Mouse (Mus musculus) hindbrain, embryonic 16.5 days (tissue): ENCODE data around the gene Marcksl1. TPM values are rescaled to one million over a fixed set of nuclear protein-coding genes. Genes with fewer than 3 reads are reported as not detected.

Experiments used
- ATAC-seq: fragments of 200-750 bp; cut with Nextera tagmentation; 2 replicates; pipeline ENCODE4 v1.8.0; 2017; ENCODE audit warnings: moderate TSS enrichment, moderate library complexity
- H3K27ac ChIP-seq: fragments of 300-500 bp; sonication (generic); 2 replicates; pipeline ENCODE4 v1.5.1; 2014; ENCODE audit warnings: low read depth, mild to moderate bottlenecking, control low read depth, low read length, moderate library complexity
- H3K27me3 ChIP-seq: fragments of 300-500 bp; sonication (generic); replicated peaks from 2 replicates; pipeline ENCODE4 v1.6.1; 2014; ENCODE audit warnings: low read length; ENCODE audit not compliant: control insufficient read depth, insufficient read depth
- H3K36me3 ChIP-seq: fragments of 300-500 bp; sonication (generic); 2 replicates; pipeline ENCODE4 v1.6.1; 2014; ENCODE audit warnings: mild to moderate bottlenecking, low read length, moderate library complexity, mixed read lengths; ENCODE audit not compliant: control insufficient read depth, insufficient read depth
- H3K4me1 ChIP-seq: fragments of 300-500 bp; sonication (generic); 2 replicates; pipeline ENCODE4 v1.6.1; 2014; ENCODE audit warnings: low read depth, low read length; ENCODE audit not compliant: control insufficient read depth, insufficient read depth
- H3K4me2 ChIP-seq: fragments of 300-500 bp; sonication (generic); 2 replicates; pipeline ENCODE4 v1.6.1; 2014; ENCODE audit warnings: mild to moderate bottlenecking, low read length, control low read depth, moderate library complexity
- H3K4me3 ChIP-seq: fragments of 300-500 bp; sonication (generic); 2 replicates; pipeline ENCODE4 v1.5.1; 2014; ENCODE audit warnings: mild to moderate bottlenecking, low read length, control low read depth, moderate library complexity
- H3K9ac ChIP-seq: fragments of 300-500 bp; sonication (generic); 2 replicates; pipeline ENCODE4 v1.6.1; 2014; ENCODE audit warnings: low read depth, mild to moderate bottlenecking, control low read depth, low read length, moderate library complexity
- H3K9me3 ChIP-seq: fragments of 300-500 bp; sonication (generic); 2 replicates; pipeline ENCODE4 v1.6.1; 2014; ENCODE audit warnings: mild to moderate bottlenecking, low read length, moderate library complexity; ENCODE audit not compliant: control insufficient read depth
- WGBS: fragments of 180-500 bp; shearing (Covaris S2); extraction: QIAGEN DNeasy Blood & Tissue Kit; methylation state at CpG from one replicate; pipeline ENCODE4 v1.1.7; 2014; 5-methylcytosine and 5-hydroxymethylcytosine counted together
- polyA plus RNA-seq: library from polyadenylated mRNA; unstranded; fragments of >200 nt; fragmentation: Nextera tagmentation; extraction: Ambion mirVana; gene quantifications from 2 replicates; pipeline ENCODE4 v1.2.1, GENCODE M21; 2015

The Marcksl1 gene
- polyA plus RNA-seq: 1,546 and 1,575 TPM in 2 replicates

DNA sequence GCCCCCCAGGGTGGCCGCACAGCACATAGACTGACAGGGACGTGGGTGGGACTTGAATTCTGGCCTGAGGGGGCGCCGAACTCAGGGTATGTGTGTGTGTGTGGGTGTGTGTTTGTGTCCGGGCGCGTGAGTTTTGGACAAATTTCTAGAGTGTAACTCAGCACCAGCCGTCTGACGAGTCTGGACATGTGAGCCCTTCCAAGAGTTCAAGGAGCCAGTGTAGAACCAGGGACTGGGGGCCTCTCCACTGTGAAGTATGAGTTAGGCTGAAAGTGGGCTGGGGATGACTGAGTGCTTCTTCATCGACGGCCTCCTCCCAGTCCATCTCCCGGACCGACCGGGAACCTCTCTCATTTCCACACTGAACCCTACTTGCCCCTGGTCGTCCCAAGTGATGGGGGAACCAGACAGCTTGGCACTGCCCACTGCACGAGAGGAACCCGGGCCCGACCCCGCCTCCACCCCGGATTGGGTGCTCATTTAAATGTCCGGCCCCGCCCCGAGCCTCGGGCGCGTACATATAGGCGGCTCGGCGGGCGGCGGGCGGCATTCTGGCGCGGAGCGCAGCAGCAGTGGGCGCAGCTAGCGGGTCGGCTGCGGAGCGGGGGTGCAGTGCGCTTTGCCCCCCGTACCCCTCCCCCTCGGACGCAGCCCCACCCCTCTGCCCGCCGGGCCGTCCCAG, at the start of gene Marcksl1:
Gene Marcksl1 (plus strand): TSS at position 496 of the 682 bp plus-strand sequence.
- peak within 1 kb of the TSS; percentile 79 for H3K4me2 ChIP-seq
- peaks cover 6% of the 10 kb centered on the region for H3K36me3 ChIP-seq
- H3K27me3 ChIP-seq: no peaks in the 10 kb centered on the region
- no peaks in the 10 kb centered on the region for H3K9me3 ChIP-seq
- peak within 1 kb of the TSS; percentile 99 for H3K4me3 ChIP-seq
- WGBS: 4% methylated on average over 47 of the region's 47 CpGs
- H3K27ac ChIP-seq: peak within 1 kb of the TSS; percentile 98
- H3K4me1 ChIP-seq: peaks cover 23% of the 10 kb centered on the region
- H3K9ac ChIP-seq: peak within 1 kb of the TSS; percentile 100
- ATAC-seq: peak; percentile 84

DNA sequence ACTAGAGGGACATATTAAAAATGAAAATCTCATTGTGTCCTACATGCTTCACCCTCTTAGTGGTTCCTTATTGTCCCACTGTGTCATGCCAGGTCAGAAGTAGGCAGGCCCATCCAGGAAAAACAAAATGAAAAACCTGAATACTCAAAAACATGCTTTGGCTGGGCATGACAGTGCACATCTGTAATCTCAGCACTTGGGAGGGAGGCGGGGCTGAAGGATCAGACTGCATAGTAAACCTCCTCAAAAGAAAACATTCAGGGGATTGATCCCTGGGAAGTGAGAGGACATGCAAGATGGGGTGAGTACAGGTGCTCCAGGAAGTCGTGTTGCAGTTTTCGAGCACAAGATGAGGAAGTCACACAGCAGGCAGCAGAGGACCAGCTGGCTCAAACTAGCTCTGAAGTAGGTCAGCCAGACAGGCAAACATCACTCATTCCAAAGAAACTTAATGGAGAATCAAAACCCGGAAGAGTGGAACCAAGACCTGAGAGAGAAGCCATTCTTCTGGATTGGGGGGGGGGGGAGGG, 49.0 kb upstream of the Marcksl1 start:
- H3K9ac ChIP-seq: no peak overlapping the region
- 86% methylated on average over 4 of the region's 4 CpGs for WGBS
- H3K9me3 ChIP-seq: no peaks in the 10 kb centered on the region
- no peak overlapping the region for H3K4me2 ChIP-seq
- peaks cover 20% of the 10 kb centered on the region for H3K36me3 ChIP-seq
- H3K4me3 ChIP-seq: no peak overlapping the region
- peaks cover 8% of the 10 kb centered on the region for H3K4me1 ChIP-seq
- H3K27me3 ChIP-seq: no peaks in the 10 kb centered on the region
- ATAC-seq: no peak
- H3K27ac ChIP-seq: no peak overlapping the region

DNA sequence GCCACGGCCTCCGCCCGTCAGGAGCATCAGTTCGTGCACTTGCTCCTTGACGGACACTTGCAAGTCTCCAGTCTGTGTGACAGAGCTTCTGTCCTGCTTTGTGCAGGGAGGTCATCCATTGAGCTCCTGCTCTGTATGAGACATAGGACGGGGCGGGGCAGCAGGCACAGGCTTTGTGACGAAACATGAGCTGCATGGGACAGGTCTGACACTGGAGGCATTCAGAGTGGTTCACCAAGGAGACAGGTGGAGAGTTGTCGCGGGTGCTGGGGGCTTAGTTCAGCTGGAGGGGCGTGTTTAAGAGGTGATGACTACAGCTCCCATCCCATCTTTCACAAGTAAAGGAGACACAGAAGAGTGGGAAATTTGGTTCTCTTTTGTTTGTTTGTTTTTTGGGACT, 37.3 kb upstream of the Marcksl1 start:
- no peak for ATAC-seq
- no peak overlapping the region for H3K27ac ChIP-seq
- H3K4me2 ChIP-seq: no peak overlapping the region
- no peak overlapping the region for H3K9ac ChIP-seq
- no peak overlapping the region for H3K4me3 ChIP-seq
- WGBS: 90% methylated on average over 11 of the region's 11 CpGs
- no peaks in the 10 kb centered on the region for H3K9me3 ChIP-seq
- no peaks in the 10 kb centered on the region for H3K27me3 ChIP-seq
- H3K4me1 ChIP-seq: no peaks in the 10 kb centered on the region
- peaks cover 40% of the 10 kb centered on the region for H3K36me3 ChIP-seq

DNA sequence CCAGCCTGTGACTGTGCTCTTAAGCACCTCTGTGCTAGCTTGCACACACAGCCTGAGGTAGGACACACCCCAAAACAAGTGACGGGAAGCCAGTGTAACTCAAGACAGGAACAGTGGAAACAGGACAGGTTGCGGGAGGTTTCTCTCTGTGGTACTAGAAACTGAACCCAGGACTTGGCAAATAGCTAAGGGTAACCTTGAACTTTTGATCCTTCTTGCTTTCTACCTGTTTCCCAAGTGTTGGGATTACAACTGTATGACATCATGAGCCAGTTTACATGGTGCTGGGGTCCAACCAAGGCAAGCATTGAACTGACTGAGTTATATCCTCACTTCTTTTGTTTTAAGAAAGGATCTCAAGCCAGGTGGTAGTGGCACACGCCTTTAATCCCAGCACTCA, 33.5 kb upstream of the Marcksl1 start:
- Histone ChIP-seq H3K27me3 (no peaks in the 10 kb centered on the region), H3K36me3 (peaks cover 19% of the 10 kb centered on the region), H3K4me2 (no peak overlapping the region), H3K27ac (no peak overlapping the region), H3K4me1 (no peaks in the 10 kb centered on the region), H3K4me3 (no peak overlapping the region), H3K9ac (no peak overlapping the region), H3K9me3 (no peaks in the 10 kb centered on the region)
- WGBS: 93% methylated on average over 3 of the region's 3 CpGs
- no peak for ATAC-seq

DNA sequence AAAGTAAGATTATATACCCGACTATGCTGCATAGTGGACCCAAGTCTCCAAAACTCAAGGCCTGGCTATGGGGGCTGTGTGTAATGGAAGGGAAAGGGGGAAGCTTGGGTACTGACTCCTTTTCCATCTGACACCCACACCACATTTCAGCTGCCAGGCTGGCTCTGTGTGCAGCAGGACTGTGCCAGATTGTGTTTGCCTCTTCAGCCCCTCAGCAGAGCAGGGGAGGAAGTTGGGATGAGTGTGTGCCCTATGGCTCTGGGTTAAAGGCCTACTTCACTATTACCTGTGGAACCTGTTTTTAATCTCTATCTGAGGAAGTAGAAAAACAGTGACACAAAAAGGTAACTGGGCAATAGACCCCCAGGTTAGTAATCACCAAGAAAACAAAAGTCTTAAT, 32.3 kb upstream of the Marcksl1 start:
- ATAC-seq: no peak
- H3K36me3 ChIP-seq: peaks cover 24% of the 10 kb centered on the region
- H3K4me2 ChIP-seq: no peak overlapping the region
- no peaks in the 10 kb centered on the region for H3K27me3 ChIP-seq
- no peaks in the 10 kb centered on the region for H3K9me3 ChIP-seq
- WGBS: 92% methylated on average over 1 of the region's 1 CpGs
- H3K4me3 ChIP-seq: no peak overlapping the region
- no peaks in the 10 kb centered on the region for H3K4me1 ChIP-seq
- no peak overlapping the region for H3K9ac ChIP-seq
- no peak overlapping the region for H3K27ac ChIP-seq

DNA sequence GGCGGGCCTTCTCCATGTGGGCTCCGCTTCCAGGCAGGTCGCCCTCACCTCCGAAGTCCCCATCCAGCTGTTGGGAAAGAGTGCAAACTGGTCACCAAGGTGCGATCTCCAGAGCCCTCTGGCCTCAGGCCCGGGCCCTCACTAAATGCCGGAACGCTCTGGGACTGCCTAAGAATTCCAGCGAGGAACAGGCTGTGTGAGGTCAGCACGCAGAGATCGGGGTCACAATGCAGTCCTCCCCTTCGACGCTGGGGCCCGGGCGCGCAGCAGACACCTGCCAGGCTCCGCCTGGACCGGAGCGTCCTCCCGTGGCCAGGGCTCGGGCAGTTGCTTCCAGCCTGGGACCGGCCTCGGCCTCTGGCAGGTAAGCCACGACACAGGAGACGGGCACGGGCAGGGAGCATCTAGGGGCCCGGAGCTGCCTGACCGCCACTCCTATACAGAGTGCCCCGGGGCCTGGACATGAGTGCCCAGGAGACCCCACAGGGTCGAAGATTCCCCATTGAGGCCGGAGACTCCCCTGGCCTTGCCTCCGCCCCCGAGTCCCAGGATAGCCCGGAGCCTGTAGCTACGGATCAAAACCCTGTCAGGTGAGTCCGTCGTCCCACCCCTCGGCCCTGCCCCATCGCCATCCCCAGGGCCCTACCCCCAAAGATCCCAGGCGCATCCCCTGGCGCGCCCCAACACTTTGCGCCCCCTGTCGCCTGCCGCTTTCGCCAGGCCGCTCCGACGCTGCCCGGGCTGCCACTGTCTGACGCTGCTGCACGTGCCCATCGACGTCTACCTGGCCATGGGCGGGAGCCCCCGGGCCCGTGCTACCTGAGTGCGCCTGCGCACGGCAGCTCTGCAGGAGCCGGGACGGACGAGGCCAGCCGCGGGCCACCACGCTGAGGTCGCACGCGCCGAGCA, 22.2 kb upstream of the Marcksl1 start, which contains the start of the genes Tssk3 and Fam229a:
Gene Tssk3 (minus strand): TSS at position 51 of the 909 bp plus-strand sequence.
Gene Fam229a (plus strand): TSS at position 219 of the 909 bp plus-strand sequence.
- Histone ChIP-seq H3K27me3 (peaks cover 3% of the 10 kb centered on the region; the same call in 1 of the 2 replicates), H3K4me2 (peak within 1 kb of the TSS; percentile 76), H3K4me1 (peaks cover 15% of the 10 kb centered on the region), H3K4me3 (peak within 1 kb of the TSS; percentile 39), H3K27ac (no peak within 1 kb of the TSS), H3K9me3 (no peaks in the 10 kb centered on the region), H3K36me3 (peaks cover 24% of the 10 kb centered on the region), H3K9ac (peak within 1 kb of the TSS; percentile 64)
- ATAC-seq: peak; percentile 58; the same call in 1 of the 2 replicates
- WGBS: 3% methylated on average over 55 of the region's 70 CpGs

DNA sequence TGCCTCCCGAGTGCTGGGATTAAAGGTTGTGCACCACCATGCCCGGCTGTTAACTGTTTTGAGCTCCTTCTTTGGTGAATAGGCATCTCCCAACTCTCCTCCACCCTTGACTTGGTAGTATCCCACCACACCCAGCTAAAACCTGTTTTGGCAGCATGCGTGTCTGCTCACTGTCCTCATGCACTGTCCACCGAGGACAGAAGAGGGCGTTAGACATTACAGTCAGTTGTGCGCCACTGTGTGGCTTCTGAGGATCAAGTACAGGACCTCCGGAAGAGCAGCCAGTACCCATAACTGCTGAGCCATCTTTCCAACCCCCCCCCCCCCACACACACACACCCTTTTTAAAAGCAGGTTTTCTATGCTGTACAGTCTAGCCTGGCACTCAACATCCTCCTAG, 18.7 kb upstream of the Marcksl1 start:
- H3K4me1 ChIP-seq: peaks cover 23% of the 10 kb centered on the region
- no peaks in the 10 kb centered on the region for H3K36me3 ChIP-seq
- no peak overlapping the region for H3K4me2 ChIP-seq
- 66% methylated on average over 7 of the region's 7 CpGs for WGBS
- peaks cover 3% of the 10 kb centered on the region; the same call in 1 of the 2 replicates for H3K27me3 ChIP-seq
- no peak overlapping the region for H3K9ac ChIP-seq
- no peak for ATAC-seq
- H3K27ac ChIP-seq: no peak overlapping the region
- no peak overlapping the region for H3K4me3 ChIP-seq
- no peaks in the 10 kb centered on the region for H3K9me3 ChIP-seq

DNA sequence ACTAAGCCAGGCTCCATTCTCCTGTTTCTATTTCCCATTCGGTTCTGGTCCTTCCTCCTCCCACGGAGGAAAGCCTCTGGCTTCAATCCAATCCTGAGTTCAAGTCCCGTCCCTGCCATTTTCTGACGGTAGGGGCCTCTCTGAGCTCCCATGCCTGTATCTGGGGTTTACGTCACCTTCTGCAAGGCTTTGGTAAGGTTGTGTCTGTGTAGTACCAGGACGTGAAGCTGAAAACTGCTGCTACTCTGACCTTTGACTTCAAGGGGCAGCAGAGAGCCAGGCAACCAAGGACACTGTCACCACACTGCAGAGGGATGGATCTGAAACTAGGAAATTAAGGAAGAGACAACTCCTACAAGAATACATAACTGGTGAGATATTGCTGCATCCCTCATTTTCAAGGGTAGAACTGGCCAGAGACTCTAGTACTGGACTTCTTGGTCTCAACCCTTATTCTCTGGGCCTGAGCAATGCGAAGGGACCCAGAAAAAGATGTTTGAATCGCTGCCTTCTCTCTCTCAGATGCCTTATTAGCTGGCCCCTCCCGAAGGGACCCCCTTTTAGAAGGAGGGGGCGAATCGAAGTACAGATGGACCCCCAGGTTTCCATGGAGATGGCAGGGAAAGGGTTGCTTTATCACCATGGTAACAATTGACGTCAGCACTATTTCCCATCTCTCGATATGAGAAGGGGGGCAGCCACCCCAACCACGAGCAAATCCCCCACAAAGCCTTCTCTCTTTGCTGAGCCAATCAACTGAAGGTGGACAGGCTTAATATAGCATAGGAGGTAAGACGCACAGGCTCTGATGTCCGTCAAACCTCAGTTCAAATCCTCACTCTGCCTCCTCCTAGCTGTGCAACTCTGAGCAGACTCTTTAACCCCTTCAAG, 17.5 kb upstream of the Marcksl1 start:
- WGBS: 15% methylated on average over 16 of the region's 16 CpGs
- peak overlapping the region; percentile 58 for H3K9ac ChIP-seq
- H3K27ac ChIP-seq: peak overlapping the region; percentile 84
- peaks cover 3% of the 10 kb centered on the region; the same call in 1 of the 2 replicates for H3K27me3 ChIP-seq
- H3K9me3 ChIP-seq: no peaks in the 10 kb centered on the region
- ATAC-seq: peak; percentile 52
- H3K4me1 ChIP-seq: peaks cover 27% of the 10 kb centered on the region
- H3K36me3 ChIP-seq: no peaks in the 10 kb centered on the region
- peak overlapping the region; percentile 17 for H3K4me3 ChIP-seq
- peak overlapping the region; percentile 47 for H3K4me2 ChIP-seq
